Mouse (Mus musculus) ovary, adult 10 weeks (tissue): ENCODE measurements around the gene Zbed5. TPM values are rescaled to one million over a fixed set of nuclear protein-coding genes. Genes with fewer than 3 reads are reported as not detected.

ENCODE experiments used
- polyA plus RNA-seq: library from polyadenylated mRNA; stranded (reverse); fragments of 350-450 nt; fragmentation: Illumina TruSeq; extraction: RNeasy Lipid Tissue Mini Kit (QIAGEN cat#74804); gene quantifications from one replicate; pipeline ENCODE4 v1.2.3, GENCODE M21; 2014

Gene Zbed5
- 18.1 TPM for polyA plus RNA-seq

GRCm38 (mm10) chr5:129895198-129896088 lies at the start of gene Zbed5:
Gene Zbed5 (plus strand): TSS chr5:129895723.

GRCm38 (mm10) chr5:129846752-129847557 lies 48.6 kb upstream of the Zbed5 start, which contains the start of gene Sumf2:
Gene Sumf2 (plus strand): TSS chr5:129846986.

DNA sequence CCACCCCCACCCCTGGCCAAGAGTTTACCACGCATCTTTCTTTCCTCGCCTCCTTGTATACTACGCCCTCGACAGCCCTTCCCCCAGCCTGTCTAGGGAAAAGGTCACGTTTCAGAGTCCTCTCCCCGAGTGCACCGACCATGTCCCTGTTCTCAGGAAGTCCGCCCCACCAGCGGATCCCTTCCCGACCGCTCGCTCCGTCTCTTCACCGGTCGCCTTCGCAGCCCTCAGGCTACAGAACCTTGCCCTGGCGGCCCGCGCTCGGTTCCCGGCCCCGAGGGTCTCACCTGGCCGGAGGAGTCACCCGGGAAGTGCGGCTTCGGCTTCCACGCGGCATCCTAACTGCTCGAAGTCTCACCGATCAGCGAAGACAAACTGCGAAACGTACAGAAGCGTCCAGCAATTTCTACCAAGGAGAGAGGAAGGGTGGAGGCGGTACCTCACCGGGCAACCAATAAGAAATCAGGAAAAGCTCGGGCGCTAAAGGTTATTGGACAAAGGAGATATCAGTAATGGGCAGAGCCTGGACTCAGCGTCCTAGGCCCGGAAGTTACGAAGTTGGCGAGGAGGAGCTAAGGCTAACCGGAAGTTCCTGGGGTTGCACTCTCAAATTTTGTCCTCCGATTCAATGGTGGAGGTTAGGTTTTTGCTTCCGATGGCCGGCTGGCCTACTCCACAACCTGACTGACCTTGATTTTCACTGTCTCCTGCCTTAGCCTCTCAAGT lies 8.4 kb upstream of the Zbed5 start, which contains the start of gene Chchd2:
TSS of gene Chchd2 (minus strand) at position 560 of the 726 bp plus-strand sequence.

DNA sequence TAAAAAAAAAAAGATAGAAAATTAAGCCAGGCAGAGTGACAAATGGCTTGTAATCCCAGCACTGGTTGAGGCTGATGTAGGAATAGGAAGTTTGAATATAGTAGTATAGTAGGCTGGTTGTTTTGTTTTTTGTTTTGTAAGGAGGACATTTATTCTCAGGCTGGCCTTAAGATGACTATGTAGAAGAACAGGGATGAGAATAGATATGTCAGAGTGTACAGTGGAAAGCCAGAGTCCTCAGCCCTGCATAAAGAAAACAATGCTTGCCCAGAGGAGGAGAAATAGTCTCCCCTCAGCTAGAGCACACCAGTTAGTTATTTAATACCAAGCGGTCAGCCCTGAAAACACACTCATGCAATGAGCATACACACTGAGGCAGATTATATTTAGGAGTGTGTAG lies 2.9 kb downstream of the Zbed5 start, which contains the start of gene Phkg1:
TSS of gene Phkg1 (minus strand) at position 101 of the 400 bp plus-strand sequence.

GRCm38 (mm10) chr5:129908242-129908965 lies 12.9 kb downstream of the Zbed5 start, which contains the start of gene Nupr1l:
Gene Nupr1l (plus strand): TSS chr5:129908540.

GRCm38 (mm10) chr5:129941495-129942045 lies 46.0 kb downstream of the Zbed5 start, which contains the start of gene Vkorc1l1:
Gene Vkorc1l1 (plus strand): TSS chr5:129941970.

Other genes with a start within 250 kb of the Zbed5 start
- 6.6 TPM for gene Zfp11, start 225.6 kb upstream of the Zbed5 start, polyA plus RNA-seq
- gene Sept14, start 187.2 kb upstream of the Zbed5 start, polyA plus RNA-seq, result not detected
- 78.4 TPM for gene Mrps17, start 180.2 kb upstream of the Zbed5 start, polyA plus RNA-seq
- gene Nipsnap2, start 170.7 kb upstream of the Zbed5 start, polyA plus RNA-seq, result 68.7 TPM
- gene Psph, start 108.3 kb upstream of the Zbed5 start, polyA plus RNA-seq, result 5.0 TPM
- gene Sumf2, start 48.7 kb upstream of the Zbed5 start, polyA plus RNA-seq, result 6.5 TPM
- gene Chchd2, start 8.3 kb upstream of the Zbed5 start, polyA plus RNA-seq, result 369 TPM
- 0.54 TPM for gene Phkg1, start 2.8 kb downstream of the Zbed5 start, polyA plus RNA-seq
- 2.2 TPM for gene Nupr1l, start 12.8 kb downstream of the Zbed5 start, polyA plus RNA-seq
- 90.0 TPM for gene Vkorc1l1, start 46.2 kb downstream of the Zbed5 start, polyA plus RNA-seq
- gene Gusb, start 107.3 kb downstream of the Zbed5 start, polyA plus RNA-seq, result 28.1 TPM
- 2.6 TPM for gene Asl, start 133.5 kb downstream of the Zbed5 start, polyA plus RNA-seq
- gene Crcp, start 133.6 kb downstream of the Zbed5 start, polyA plus RNA-seq, result 14.1 TPM
- gene Tpst1, start 177.6 kb downstream of the Zbed5 start, polyA plus RNA-seq, result 33.9 TPM
- gene Kctd7, start 249.1 kb downstream of the Zbed5 start, polyA plus RNA-seq, result 3.1 TPM